Mouse (Mus musculus) heart, postnatal 0 days (tissue): Measurements from ENCODE around the gene Necap2. TPM values are rescaled to one million over a fixed set of nuclear protein-coding genes. Genes with fewer than 3 reads are reported as not detected.

Source experiments
- ATAC-seq: fragments of 200-750 bp; cut with Nextera tagmentation; 2 replicates; pipeline ENCODE4 v1.8.0; 2017; ENCODE audit warnings: low read depth, moderate number of reproducible peaks, moderate library complexity; ENCODE audit not compliant: insufficient read depth
- DNase-seq: peaks from one replicate; pipeline ENCODE4 v3.0.0-alpha.2; 2016; ENCODE audit warnings: low spot score
- H3K27ac ChIP-seq: fragments of 300-500 bp; sonication (generic); 2 replicates; pipeline ENCODE4 v1.5.1; 2014; ENCODE audit warnings: low read depth, mild to moderate bottlenecking
- H3K27me3 ChIP-seq: fragments of 300-500 bp; sonication (generic); 2 replicates; pipeline ENCODE4 v1.6.1; 2014; ENCODE audit warnings: low read length, mixed read lengths; ENCODE audit not compliant: control insufficient read depth, insufficient read depth
- H3K36me3 ChIP-seq: fragments of 300-500 bp; sonication (generic); replicated peaks from 2 replicates; pipeline ENCODE4 v1.6.1; 2014; ENCODE audit warnings: low read length, mixed read lengths; ENCODE audit not compliant: control insufficient read depth, insufficient read depth
- H3K4me1 ChIP-seq: fragments of 300-500 bp; sonication (generic); 2 replicates; pipeline ENCODE4 v1.6.1; 2014; ENCODE audit warnings: antibody characterized with exemption; ENCODE audit not compliant: control insufficient read depth, insufficient read depth
- H3K4me2 ChIP-seq: fragments of 300-500 bp; sonication (generic); 2 replicates; pipeline ENCODE4 v1.6.1; 2014; ENCODE audit warnings: low read depth, mild to moderate bottlenecking, low read length, moderate library complexity
- H3K4me3 ChIP-seq: fragments of 300-500 bp; sonication (generic); 2 replicates; pipeline ENCODE4 v1.5.1; 2014; ENCODE audit warnings: low read depth, low read length
- H3K9ac ChIP-seq: fragments of 300-500 bp; sonication (generic); replicated peaks from 2 replicates; pipeline ENCODE4 v1.6.1; 2014; ENCODE audit warnings: low read depth, low read length, mixed read lengths
- H3K9me3 ChIP-seq: fragments of 300-500 bp; sonication (generic); replicated peaks from 2 replicates; pipeline ENCODE4 v1.6.1; 2016; ENCODE audit warnings: low read length; ENCODE audit not compliant: control insufficient read depth
- CTCF ChIP-seq: IDR thresholded peaks from 2 replicates; pipeline ENCODE4 v1.5.1; 2016; ENCODE audit warnings: antibody characterized with exemption, control low read depth, low read depth
- EP300 ChIP-seq: IDR thresholded peaks from 2 replicates; pipeline ENCODE4 v1.6.1; 2016; ENCODE audit warnings: antibody characterized with exemption, low read depth
- WGBS: fragments of 180-500 bp; shearing (Covaris S2); extraction: QIAGEN DNeasy Blood & Tissue Kit; methylation state at CpG from one replicate; pipeline ENCODE4 v1.1.7; 2014; 5-methylcytosine and 5-hydroxymethylcytosine counted together
- polyA plus RNA-seq: library from polyadenylated mRNA; unstranded; fragments of >200 nt; fragmentation: Nextera tagmentation; extraction: Ambion mirVana; gene quantifications from 2 replicates; pipeline ENCODE4 v1.2.1, GENCODE M21; 2015
- total RNA-seq: library from RNA; depleted of rRNA; stranded (reverse); fragments of >200 nt; gene quantifications from 2 replicates; pipeline ENCODE4 v1.2.3, GENCODE M21; 2014; ENCODE audit warnings: low replicate concordance; rRNA removed

Necap2 gene
- total RNA-seq (30.2 and 47.1 TPM in 2 replicates), polyA plus RNA-seq (31.8 and 33.8 TPM in 2 replicates)

GRCm38 (mm10) chr4:141077681-141078509 is at the start of gene Necap2:
Gene Necap2, minus strand, starts transcription at chr4:141078357.
- H3K4me1 ChIP-seq, result peaks cover 26% of the 10 kb centered on the region
- WGBS, result under 1% methylated on average over 67 of the region's 67 CpGs
- peak within 1 kb of the TSS; percentile 93 for H3K4me2 ChIP-seq
- no peaks in the 10 kb centered on the region; the same call in 1 of the 2 replicates for H3K36me3 ChIP-seq
- ATAC-seq, result peak; percentile 90
- peak; percentile 94 for DNase-seq
- peak within 1 kb of the TSS; percentile 74 for H3K27ac ChIP-seq
- H3K9me3 ChIP-seq, result no peaks in the 10 kb centered on the region
- peak within 1 kb of the TSS; percentile 92 for H3K4me3 ChIP-seq
- peak within 1 kb of the TSS; percentile 71 for H3K9ac ChIP-seq
- no peaks in the 10 kb centered on the region for H3K27me3 ChIP-seq
- TF ChIP-seq CTCF (peak; percentile 66), EP300 (peak; percentile 49)

- Histone ChIP-seq H3K4me3 (no peak overlapping the region), H3K27me3 (no peaks in the 10 kb centered on the region), H3K4me1 (peaks cover 7% of the 10 kb centered on the region; the same call in 1 of the 2 replicates), H3K36me3 (peaks cover 5% of the 10 kb centered on the region; the same call in 1 of the 2 replicates), H3K27ac (no peak overlapping the region), H3K9me3 (no peaks in the 10 kb centered on the region), H3K4me2 (no peak overlapping the region), H3K9ac (no peak overlapping the region)
- ATAC-seq (no peak), DNase-seq (no peak)
- 20% methylated on average over 1 of the region's 1 CpGs for WGBS
- TF ChIP-seq CTCF, result no peak
- TF ChIP-seq EP300, result no peak
Observed at GRCm38 (mm10) chr4:141123065-141123464, 44.9 kb upstream of the Necap2 start.

GRCm38 (mm10) chr4:141122663-141123062 is 44.5 kb upstream of the Necap2 start:
- no peak overlapping the region for H3K27ac ChIP-seq
- no peak for DNase-seq
- no peaks in the 10 kb centered on the region for H3K9me3 ChIP-seq
- H3K4me2 ChIP-seq, result no peak overlapping the region
- TF ChIP-seq CTCF, result no peak
- no peak for TF ChIP-seq EP300
- H3K9ac ChIP-seq, result no peak overlapping the region
- H3K4me3 ChIP-seq, result no peak overlapping the region
- ATAC-seq, result no peak
- no peaks in the 10 kb centered on the region for H3K27me3 ChIP-seq
- peaks cover 9% of the 10 kb centered on the region for H3K36me3 ChIP-seq
- peaks cover 7% of the 10 kb centered on the region; the same call in 1 of the 2 replicates for H3K4me1 ChIP-seq
- 67% methylated on average over 7 of the region's 7 CpGs for WGBS

- Histone ChIP-seq H3K4me1 (peaks cover 7% of the 10 kb centered on the region; the same call in 1 of the 2 replicates), H3K27me3 (no peaks in the 10 kb centered on the region), H3K9ac (no peak overlapping the region), H3K36me3 (peaks cover 27% of the 10 kb centered on the region), H3K4me3 (no peak overlapping the region), H3K27ac (no peak overlapping the region), H3K4me2 (no peak overlapping the region), H3K9me3 (no peaks in the 10 kb centered on the region)
- peak; percentile 54 for DNase-seq
- TF ChIP-seq CTCF, result peak; percentile 74
- TF ChIP-seq EP300, result no peak
- ATAC-seq, result 0 out of 2 replicates have a peak, but pooled peaks have one; percentile 50
- WGBS, result 26% methylated on average over 11 of the region's 11 CpGs
Observed at GRCm38 (mm10) chr4:141120700-141121099, 42.5 kb upstream of the Necap2 start.

GRCm38 (mm10) chr4:141118691-141119090 is 40.5 kb upstream of the Necap2 start:
- no peak for TF ChIP-seq EP300
- TF ChIP-seq CTCF, result no peak
- Histone ChIP-seq H3K27ac (no peak overlapping the region), H3K9me3 (no peaks in the 10 kb centered on the region), H3K9ac (no peak overlapping the region), H3K27me3 (no peaks in the 10 kb centered on the region), H3K4me2 (no peak overlapping the region), H3K4me3 (no peak overlapping the region), H3K4me1 (peaks cover 7% of the 10 kb centered on the region; the same call in 1 of the 2 replicates), H3K36me3 (peaks cover 44% of the 10 kb centered on the region)
- 39% methylated on average over 4 of the region's 4 CpGs for WGBS
- no peak for ATAC-seq
- DNase-seq, result no peak
